Mouse (Mus musculus): ENCODE data around the gene Polr1d. TPM values are rescaled to one million over a fixed set of nuclear protein-coding genes. Genes with fewer than 3 reads are reported as not detected.

The Polr1d gene
- polyA plus RNA-seq, 1 experiment from 2014 or later, result 151 TPM

GRCm38 (mm10) chr5:147041965-147042937 lies 34.6 kb upstream of the Polr1d start:
- Histone ChIP-seq H3K9ac (ENCODE audit: low read depth, low read length) (no peak overlapping the region), H3K27me3 (replicated peaks; ENCODE audit: control insufficient read depth, insufficient read depth, low read length) (no peaks in the 10 kb centered on the region), H3K4me1 (ENCODE audit: control insufficient read depth, insufficient read depth, low read length) (peaks cover 17% of the 10 kb centered on the region; the same call in 1 of the 2 replicates), H3K27ac (ENCODE audit: low read length) (no peak overlapping the region), H3K4me3 (ENCODE audit: low read length) (no peak overlapping the region), H3K9me3 (ENCODE audit: control insufficient read depth, low read length) (no peaks in the 10 kb centered on the region), H3K4me2 (ENCODE audit: low read depth, low read length) (no peak overlapping the region), H3K36me3 (ENCODE audit: control insufficient read depth, insufficient read depth, low read length) (0 out of 2 replicates have a peak, but pooled peaks cover 3% of the 10 kb centered on the region)
- WGBS, result 83% methylated on average over 40 of the region's 40 CpGs
- ATAC-seq, result no peak

- Histone ChIP-seq H3K4me3 (ENCODE audit: low read length) (no peak overlapping the region), H3K9me3 (ENCODE audit: control insufficient read depth, low read length) (no peaks in the 10 kb centered on the region), H3K4me2 (ENCODE audit: low read depth, low read length) (no peak overlapping the region), H3K27ac (ENCODE audit: low read length) (no peak overlapping the region), H3K4me1 (ENCODE audit: control insufficient read depth, insufficient read depth, low read length) (peaks cover 12% of the 10 kb centered on the region; the same call in 1 of the 2 replicates), H3K27me3 (replicated peaks; ENCODE audit: control insufficient read depth, insufficient read depth, low read length) (no peaks in the 10 kb centered on the region), H3K9ac (ENCODE audit: low read depth, low read length) (no peak overlapping the region), H3K36me3 (ENCODE audit: control insufficient read depth, insufficient read depth, low read length) (0 out of 2 replicates have a peak, but pooled peaks cover 3% of the 10 kb centered on the region)
- 57% methylated on average over 15 of the region's 15 CpGs for WGBS
- ATAC-seq, result no peak
Measured at GRCm38 (mm10) chr5:147043240-147043844, 33.5 kb upstream of the Polr1d start.

DNA sequence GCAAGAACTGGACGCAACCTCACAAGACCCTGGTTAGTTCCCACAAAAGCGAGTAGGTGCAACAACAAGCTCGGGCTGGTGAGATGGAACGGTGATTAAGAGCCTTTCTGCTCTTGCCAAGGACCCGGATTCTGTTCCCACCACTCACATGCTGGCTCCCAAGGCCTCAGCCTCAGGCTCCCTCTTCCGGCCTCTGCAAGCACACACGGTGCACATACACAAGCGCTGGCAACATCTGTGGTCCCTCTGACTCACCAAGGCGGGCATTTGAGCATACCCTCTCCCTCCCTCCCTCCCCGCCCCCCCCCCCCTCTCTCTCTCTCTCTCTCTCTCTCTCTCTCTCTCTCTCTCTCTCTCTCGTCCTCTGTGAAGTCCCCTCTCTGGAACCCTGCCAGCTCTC lies 31.5 kb upstream of the Polr1d start:
- H3K9ac ChIP-seq (ENCODE audit: low read depth, low read length), result no peak overlapping the region
- H3K27ac ChIP-seq (ENCODE audit: low read length), result no peak overlapping the region
- H3K36me3 ChIP-seq (ENCODE audit: control insufficient read depth, insufficient read depth, low read length), result no peaks in the 10 kb centered on the region
- no peak for ATAC-seq
- no peaks in the 10 kb centered on the region for H3K9me3 ChIP-seq (ENCODE audit: control insufficient read depth, low read length)
- 74% methylated on average over 10 of the region's 11 CpGs for WGBS
- H3K4me1 ChIP-seq (ENCODE audit: control insufficient read depth, insufficient read depth, low read length), result peaks cover 19% of the 10 kb centered on the region
- no peak overlapping the region for H3K4me2 ChIP-seq (ENCODE audit: low read depth, low read length)
- no peaks in the 10 kb centered on the region for H3K27me3 ChIP-seq (replicated peaks; ENCODE audit: control insufficient read depth, insufficient read depth, low read length)
- H3K4me3 ChIP-seq (ENCODE audit: low read length), result no peak overlapping the region

DNA sequence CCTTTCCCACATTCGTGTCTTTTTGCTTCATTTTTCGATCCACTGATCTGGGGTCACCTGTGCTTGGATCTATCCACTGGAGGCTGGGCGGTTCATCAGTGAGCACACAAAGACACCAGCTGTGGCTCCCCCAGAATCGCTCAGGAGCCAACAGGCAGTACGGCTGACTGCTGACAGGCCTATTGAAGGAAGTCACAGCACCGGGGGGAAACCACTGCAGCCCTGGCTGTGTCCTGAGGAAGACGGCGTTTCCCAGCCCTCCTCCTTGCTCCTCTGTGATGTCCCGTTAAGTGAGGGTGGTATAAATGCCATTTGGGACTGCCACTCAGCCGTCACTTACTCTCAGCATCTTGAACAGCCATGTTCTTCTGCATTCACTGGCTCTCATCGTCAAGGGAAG lies 30.9 kb upstream of the Polr1d start:
- H3K27ac ChIP-seq (ENCODE audit: low read length), result no peak overlapping the region
- 72% methylated on average over 11 of the region's 11 CpGs for WGBS

GRCm38 (mm10) chr5:147049544-147050209 lies 27.2 kb upstream of the Polr1d start:
- Histone ChIP-seq H3K9me3 (ENCODE audit: control insufficient read depth, low read length) (no peaks in the 10 kb centered on the region), H3K27me3 (replicated peaks; ENCODE audit: control insufficient read depth, insufficient read depth, low read length) (no peaks in the 10 kb centered on the region), H3K36me3 (ENCODE audit: control insufficient read depth, insufficient read depth, low read length) (no peaks in the 10 kb centered on the region), H3K27ac (ENCODE audit: low read length) (no peak overlapping the region), H3K4me2 (ENCODE audit: low read depth, low read length) (no peak overlapping the region), H3K9ac (ENCODE audit: low read depth, low read length) (peak overlapping the region; percentile 33; the same call in 1 of the 2 replicates), H3K4me1 (ENCODE audit: control insufficient read depth, insufficient read depth, low read length) (peaks cover 42% of the 10 kb centered on the region), H3K4me3 (ENCODE audit: low read length) (no peak overlapping the region)
- no peak for ATAC-seq
- WGBS, result 62% methylated on average over 19 of the region's 19 CpGs

More for the DNA sequence above, 30.9 kb upstream of the Polr1d start:
- Histone ChIP-seq H3K4me2 (ENCODE audit: low read depth, low read length) (no peak overlapping the region), H3K9me3 (ENCODE audit: control insufficient read depth, low read length) (no peaks in the 10 kb centered on the region), H3K4me3 (ENCODE audit: low read length) (no peak overlapping the region), H3K36me3 (ENCODE audit: control insufficient read depth, insufficient read depth, low read length) (no peaks in the 10 kb centered on the region), H3K9ac (ENCODE audit: low read depth, low read length) (no peak overlapping the region), H3K4me1 (ENCODE audit: control insufficient read depth, insufficient read depth, low read length) (peaks cover 22% of the 10 kb centered on the region), H3K27me3 (replicated peaks; ENCODE audit: control insufficient read depth, insufficient read depth, low read length) (no peaks in the 10 kb centered on the region)
- no peak for ATAC-seq

DNA sequence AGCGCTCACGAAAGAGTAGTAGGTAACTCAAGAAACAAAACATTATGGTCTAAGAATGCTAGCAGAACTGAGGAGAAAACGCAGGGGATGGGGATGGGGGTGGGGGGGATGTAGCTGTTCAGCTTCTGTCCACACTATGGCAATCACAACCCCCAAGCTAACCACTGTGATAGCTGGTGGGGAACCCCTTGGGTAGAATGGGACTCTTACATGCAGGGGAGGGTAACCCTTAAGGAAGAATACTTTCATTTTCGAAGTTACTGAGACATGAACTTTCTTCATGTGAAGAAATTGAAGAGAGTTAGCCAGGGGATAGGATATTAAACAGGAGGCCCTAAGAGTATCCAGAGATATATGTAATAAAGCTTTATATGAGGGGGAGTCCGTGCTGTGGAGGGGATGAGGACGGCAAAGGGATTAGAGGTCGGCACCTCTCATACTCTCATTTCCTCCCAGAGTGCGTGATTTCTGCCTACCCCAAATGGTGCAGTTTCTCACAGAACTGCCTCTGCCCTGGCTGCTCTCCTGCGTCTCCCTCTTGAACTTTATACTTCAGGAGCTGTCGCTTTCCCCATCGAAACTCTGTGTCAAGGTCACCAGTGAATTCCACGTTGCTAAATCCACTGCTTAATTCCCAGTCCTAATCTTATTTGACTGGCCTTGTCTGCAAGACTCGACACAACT lies 25.9 kb upstream of the Polr1d start:
- Histone ChIP-seq H3K9ac (ENCODE audit: low read depth, low read length) (0 out of 2 replicates have a peak overlapping the region, but pooled peaks have one; percentile 24), H3K4me2 (ENCODE audit: low read depth, low read length) (peak overlapping the region; percentile 7), H3K27ac (ENCODE audit: low read length) (no peak overlapping the region), H3K36me3 (ENCODE audit: control insufficient read depth, insufficient read depth, low read length) (no peaks in the 10 kb centered on the region), H3K27me3 (replicated peaks; ENCODE audit: control insufficient read depth, insufficient read depth, low read length) (no peaks in the 10 kb centered on the region), H3K9me3 (ENCODE audit: control insufficient read depth, low read length) (no peaks in the 10 kb centered on the region), H3K4me3 (ENCODE audit: low read length) (no peak overlapping the region; the same call in 1 of the 2 replicates), H3K4me1 (ENCODE audit: control insufficient read depth, insufficient read depth, low read length) (peaks cover 51% of the 10 kb centered on the region)
- WGBS, result 62% methylated on average over 13 of the region's 13 CpGs
- ATAC-seq, result no peak

DNA sequence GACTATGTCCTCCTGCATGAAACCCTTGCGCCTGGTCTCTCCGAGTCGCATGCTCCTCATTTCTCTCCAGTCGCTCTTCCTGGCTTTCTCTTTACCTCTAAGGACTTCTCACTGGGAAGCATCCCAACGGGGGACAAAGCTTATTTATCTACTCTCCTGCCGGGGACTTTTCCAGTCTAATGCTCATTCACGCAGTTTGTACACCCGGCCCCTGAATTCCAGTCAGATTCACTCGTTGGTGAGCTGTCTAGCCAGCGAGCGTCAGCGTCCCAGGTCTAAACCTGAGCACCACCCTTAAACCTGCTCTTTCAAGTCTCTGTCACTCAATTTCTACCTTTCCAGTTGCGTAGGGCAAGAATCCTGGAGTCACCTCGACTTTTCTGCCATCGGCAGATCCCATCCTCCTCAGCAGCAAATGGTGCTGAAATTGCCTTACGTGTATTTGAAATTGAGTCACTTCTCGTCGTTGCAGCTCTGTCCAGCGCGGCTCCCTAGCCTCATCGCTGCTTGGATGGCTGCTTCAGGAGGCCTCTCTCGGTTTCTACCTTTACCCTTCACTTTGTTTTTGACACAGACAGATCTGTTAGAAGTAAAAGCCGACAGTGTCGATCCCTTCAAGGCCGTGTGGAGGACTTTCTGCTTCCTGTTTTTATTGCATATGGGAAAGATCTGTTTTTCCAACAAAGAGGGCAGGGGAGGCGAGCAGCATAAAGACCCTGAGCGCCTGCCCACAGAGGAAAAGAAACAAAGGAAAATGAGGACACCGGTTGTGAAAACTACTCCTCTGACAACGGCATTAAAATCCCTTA lies 25.1 kb upstream of the Polr1d start:
- 59% methylated on average over 29 of the region's 29 CpGs for WGBS
- peak overlapping the region; percentile 7 for H3K4me2 ChIP-seq (ENCODE audit: low read depth, low read length)
- H3K9ac ChIP-seq (ENCODE audit: low read depth, low read length), result 0 out of 2 replicates have a peak overlapping the region, but pooled peaks have one; percentile 24
- H3K4me1 ChIP-seq (ENCODE audit: control insufficient read depth, insufficient read depth, low read length), result peaks cover 49% of the 10 kb centered on the region
- no peak overlapping the region; the same call in 1 of the 2 replicates for H3K4me3 ChIP-seq (ENCODE audit: low read length)
- H3K27ac ChIP-seq (ENCODE audit: low read length), result no peak overlapping the region
- no peaks in the 10 kb centered on the region for H3K27me3 ChIP-seq (replicated peaks; ENCODE audit: control insufficient read depth, insufficient read depth, low read length)
- no peaks in the 10 kb centered on the region for H3K36me3 ChIP-seq (ENCODE audit: control insufficient read depth, insufficient read depth, low read length)
- ATAC-seq, result no peak
- no peaks in the 10 kb centered on the region for H3K9me3 ChIP-seq (ENCODE audit: control insufficient read depth, low read length)

DNA sequence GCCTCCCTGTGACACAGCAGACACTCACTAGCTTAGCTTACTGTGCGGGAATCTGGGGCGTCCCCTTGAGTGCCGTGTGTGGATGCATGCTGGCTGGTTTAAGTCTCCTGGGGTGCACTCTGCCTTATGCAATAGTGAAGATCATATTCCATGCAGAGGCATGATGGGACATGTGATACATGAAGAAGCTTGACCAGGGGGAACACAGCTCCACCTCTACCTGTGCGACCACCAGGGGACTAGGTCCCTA lies 24.6 kb upstream of the Polr1d start:
- no peak overlapping the region for H3K4me3 ChIP-seq (ENCODE audit: low read length)
- H3K27me3 ChIP-seq (replicated peaks; ENCODE audit: control insufficient read depth, insufficient read depth, low read length), result no peaks in the 10 kb centered on the region
- no peak overlapping the region for H3K27ac ChIP-seq (ENCODE audit: low read length)
- no peaks in the 10 kb centered on the region for H3K36me3 ChIP-seq (ENCODE audit: control insufficient read depth, insufficient read depth, low read length)
- H3K9me3 ChIP-seq (ENCODE audit: control insufficient read depth, low read length), result no peaks in the 10 kb centered on the region
- peaks cover 54% of the 10 kb centered on the region for H3K4me1 ChIP-seq (ENCODE audit: control insufficient read depth, insufficient read depth, low read length)
- no peak for ATAC-seq
- WGBS, result 86% methylated on average over 4 of the region's 4 CpGs
- H3K4me2 ChIP-seq (ENCODE audit: low read depth, low read length), result no peak overlapping the region
- no peak overlapping the region for H3K9ac ChIP-seq (ENCODE audit: low read depth, low read length)
